30 mouse cellular contexts compared by ENCODE assay signal in genomic region chr15:49154026-49154425, GRCm38 (mm10).
"Had no signal": no experiment of that assay in that cellular context is flagged by ENCODE, and none has a peak within 500 bp of the region (broad histone marks: within the 10 kb centered on the region; RNA-seq: fewer than 3 reads in every experiment).

No protein-coding gene starts in this region.

- ATAC-seq: liver, embryonic 12.5 days; liver, postnatal 0 days; midbrain, embryonic 13.5 days; midbrain, embryonic 15.5 days; midbrain, embryonic 16.5 days had no signal

- H3K9ac ChIP-seq: limb, embryonic 12.5 days; limb, embryonic 13.5 days; limb, embryonic 15.5 days; liver, embryonic 12.5 days; liver, embryonic 13.5 days; liver, embryonic 14.5 days; liver, embryonic 15.5 days; liver, postnatal 0 days; lung, embryonic 14.5 days; lung, embryonic 15.5 days; midbrain, embryonic 12.5 days; midbrain, embryonic 13.5 days; midbrain, embryonic 15.5 days had no signal

- H3K9me3 ChIP-seq: limb, embryonic 10.5 days; limb, embryonic 12.5 days; limb, embryonic 13.5 days; limb, embryonic 15.5 days; liver, embryonic 12.5 days; liver, embryonic 13.5 days; liver, embryonic 15.5 days; lung, embryonic 15.5 days; megakaryocyte, embryonic 14.5 days; midbrain, embryonic 10.5 days; midbrain, embryonic 12.5 days; midbrain, embryonic 13.5 days; midbrain, embryonic 15.5 days had no signal

- H3K27me3 ChIP-seq: limb, embryonic 12.5 days; limb, embryonic 13.5 days; limb, embryonic 15.5 days; liver, embryonic 12.5 days; liver, embryonic 13.5 days; liver, embryonic 15.5 days; lung, embryonic 15.5 days; megakaryocyte, embryonic 14.5 days; midbrain, embryonic 12.5 days; midbrain, embryonic 13.5 days; midbrain, embryonic 15.5 days had no signal

- H3K4me1 ChIP-seq: limb, embryonic 10.5 days; limb, embryonic 12.5 days; limb, embryonic 13.5 days; limb, embryonic 15.5 days; liver, embryonic 12.5 days; liver, embryonic 13.5 days; liver, embryonic 15.5 days; lung, embryonic 15.5 days; megakaryocyte, embryonic 14.5 days; midbrain, embryonic 10.5 days; midbrain, embryonic 12.5 days; midbrain, embryonic 13.5 days; midbrain, embryonic 15.5 days had no signal

- H3K36me3 ChIP-seq: limb, embryonic 10.5 days; limb, embryonic 12.5 days; limb, embryonic 13.5 days; limb, embryonic 15.5 days; liver, embryonic 12.5 days; liver, embryonic 13.5 days; liver, embryonic 15.5 days; lung, embryonic 15.5 days; midbrain, embryonic 10.5 days; midbrain, embryonic 12.5 days; midbrain, embryonic 13.5 days; midbrain, embryonic 15.5 days had no signal

- H3K27ac ChIP-seq: limb, embryonic 10.5 days; limb, embryonic 12.5 days; limb, embryonic 13.5 days; limb, embryonic 15.5 days; liver, embryonic 12.5 days; liver, embryonic 13.5 days; liver, embryonic 14.5 days; liver, embryonic 15.5 days; lung, embryonic 15.5 days; macrophage; midbrain, embryonic 10.5 days; midbrain, embryonic 12.5 days; midbrain, embryonic 13.5 days; midbrain, embryonic 15.5 days had no signal

- DNase-seq: left cerebral cortex, postnatal 4 days; liver; liver, embryonic 13.5 days; liver, postnatal 0 days; lung, adult 18-20 months; lung, adult 2 months; lung, embryonic 14.5 days; lung, postnatal 10 days; lung, postnatal 14 days; lung, postnatal 36 days; lung, postnatal 4 days; midbrain, embryonic 14.5 days had no signal

- H3K4me3 ChIP-seq: limb, embryonic 10.5 days; limb, embryonic 12.5 days; limb, embryonic 13.5 days; limb, embryonic 15.5 days; liver, embryonic 12.5 days; liver, embryonic 13.5 days; liver, embryonic 15.5 days; lung, embryonic 15.5 days; megakaryocyte, embryonic 14.5 days; midbrain, embryonic 10.5 days; midbrain, embryonic 12.5 days; midbrain, embryonic 13.5 days; midbrain, embryonic 15.5 days; myocyte had no signal

- H3K4me2 ChIP-seq: limb, embryonic 12.5 days; limb, embryonic 13.5 days; limb, embryonic 15.5 days; liver, embryonic 11.5 days; liver, embryonic 12.5 days; liver, embryonic 13.5 days; liver, embryonic 15.5 days; lung, embryonic 14.5 days; lung, embryonic 15.5 days; midbrain, embryonic 11.5 days; midbrain, embryonic 12.5 days; midbrain, embryonic 13.5 days; midbrain, embryonic 15.5 days had no signal
